Mouse (Mus musculus) cerebellum, postnatal 14 days (tissue): ENCODE data around the gene Rbm12b1.
"Not testable (repeated sequence)": the region's sequence is repeated elsewhere in the genome, so short reads cannot be mapped to it uniquely, and the experiment has no call there.

Experiments
- DNase-seq, 2 experiments: peaks; one replicate each; pipeline ENCODE4 v3.0.0; 2021; ENCODE audit warnings: mixed read lengths in 2 of 2

The Rbm12b1 gene

GRCm38 (mm10) chr4:12140141-12140567, at the start of gene Rbm12b1:
Rbm12b1 (plus strand) TSS chr4:12140264.
- DNase-seq, result peak; percentile 82 to 87

GRCm38 (mm10) chr4:12140592-12141062, 563 bp downstream of the Rbm12b1 start:
- peak; percentile 31 to 43 for DNase-seq

- not testable (repeated sequence) for DNase-seq
These were observed 1.5 kb downstream of the Rbm12b1 start for GRCm38 (mm10) chr4:12141516-12141915.

- DNase-seq, result no peak
These were observed 7.6 kb downstream of the Rbm12b1 start for GRCm38 (mm10) chr4:12147660-12148059.

GRCm38 (mm10) chr4:12170986-12171317, 30.9 kb downstream of the Rbm12b1 start:
- no peak for DNase-seq

- DNase-seq, result peak; percentile 79 to 86
These were observed 31.4 kb downstream of the Rbm12b1 start, which contains the start of gene Fam92a for GRCm38 (mm10) chr4:12171318-12172091. Fam92a (minus strand) TSS chr4:12172015.

- DNase-seq, result peak; percentile 40 to 58
These were observed 38.9 kb downstream of the Rbm12b1 start for GRCm38 (mm10) chr4:12178992-12179391.
